Mouse (Mus musculus): ENCODE measurements around the gene Pelo.

Pelo gene

DNA sequence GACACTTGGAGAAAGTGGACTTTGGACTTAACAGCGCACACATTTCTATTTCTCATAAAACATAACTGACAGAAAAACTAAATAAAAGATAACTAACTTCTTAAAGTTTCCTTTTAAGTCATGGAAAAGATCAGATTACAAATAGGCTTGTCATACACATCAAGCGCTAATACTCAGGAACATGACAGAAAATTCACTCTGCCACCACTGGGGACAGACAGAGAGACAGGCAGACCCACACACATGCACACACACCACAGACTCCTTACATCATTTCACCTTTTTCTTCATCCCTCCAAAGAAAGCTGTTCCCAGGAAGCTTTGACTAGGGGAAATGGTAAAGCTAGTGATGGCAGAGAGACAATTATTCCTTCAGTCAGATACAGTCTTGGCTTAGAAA lies 5.4 kb upstream of the Pelo start:
- DNase-seq = no peak

DNA sequence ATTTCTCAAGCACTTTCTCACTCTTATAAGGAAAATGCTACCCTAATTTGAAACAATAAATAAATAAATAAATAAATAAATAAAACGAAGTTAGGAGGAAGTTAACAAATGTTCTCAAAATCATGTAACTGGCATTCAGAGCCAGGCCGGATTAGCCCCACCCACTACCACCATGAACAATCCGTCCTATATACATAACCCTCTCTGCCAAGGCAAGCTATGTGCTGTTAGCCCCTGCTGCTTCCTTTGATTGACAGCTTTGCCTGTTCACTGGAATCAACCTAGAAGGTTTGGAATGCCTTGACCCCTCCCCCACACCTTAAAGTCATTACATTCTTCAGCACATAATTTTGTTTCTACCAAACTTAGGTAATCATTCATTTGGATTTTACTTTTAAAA lies 1.5 kb upstream of the Pelo start:
- DNase-seq = no peak

DNA sequence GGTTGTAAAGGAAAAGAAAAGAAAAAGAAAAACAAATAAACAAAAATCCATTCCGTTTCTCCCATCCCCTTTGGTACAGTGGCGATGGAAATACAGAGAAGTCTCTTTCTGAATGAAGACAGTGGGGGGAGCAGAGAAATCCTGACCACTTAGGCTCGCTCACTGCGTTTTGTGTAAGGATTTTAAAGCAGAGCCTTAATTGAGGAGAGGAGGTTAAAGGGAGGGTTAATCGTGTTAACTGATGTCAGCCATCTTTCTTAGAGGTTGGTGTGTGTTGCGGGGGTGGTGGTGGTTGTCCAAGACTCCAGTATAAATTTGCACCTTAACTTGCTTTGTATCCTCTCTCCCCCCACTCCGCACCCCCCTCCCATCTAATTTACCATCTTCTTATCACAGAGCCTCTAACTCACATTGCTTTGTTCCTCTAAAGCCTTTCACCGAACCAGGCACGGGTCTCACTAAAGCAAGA lies 1.0 kb upstream of the Pelo start:
- DNase-seq = no peak

DNA sequence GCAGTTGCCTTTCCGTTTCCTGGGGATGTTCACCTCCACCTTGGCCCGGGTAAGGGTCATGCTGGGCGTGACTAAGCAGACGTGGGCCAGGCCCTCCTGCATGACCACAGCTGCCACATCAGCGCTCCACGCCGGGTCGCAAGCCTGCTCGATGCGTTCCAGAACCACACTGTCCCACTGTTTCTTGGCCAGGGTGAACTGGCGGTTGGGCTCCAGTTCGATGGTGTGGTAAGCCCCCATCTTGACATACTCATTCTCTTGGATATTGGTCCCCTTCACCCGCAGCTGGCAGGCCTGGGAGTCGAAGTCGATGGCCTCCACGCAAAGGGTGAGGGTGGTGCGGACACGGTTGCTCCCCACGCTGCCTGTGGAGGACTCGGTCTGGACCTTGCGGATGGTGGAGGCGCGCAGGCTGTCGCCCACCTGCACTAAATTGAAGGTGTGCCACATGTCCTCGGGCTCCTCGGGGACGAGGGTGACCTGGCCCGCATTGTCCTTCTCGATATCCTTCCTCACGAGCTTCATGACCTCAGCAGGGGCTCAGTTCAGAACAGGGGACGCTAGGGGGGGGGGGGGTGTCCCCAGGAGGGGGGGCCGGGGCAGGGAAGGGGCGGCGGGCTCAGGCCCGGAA lies 476 bp downstream of the Pelo start:
- peak; percentile 34 for DNase-seq

DNA sequence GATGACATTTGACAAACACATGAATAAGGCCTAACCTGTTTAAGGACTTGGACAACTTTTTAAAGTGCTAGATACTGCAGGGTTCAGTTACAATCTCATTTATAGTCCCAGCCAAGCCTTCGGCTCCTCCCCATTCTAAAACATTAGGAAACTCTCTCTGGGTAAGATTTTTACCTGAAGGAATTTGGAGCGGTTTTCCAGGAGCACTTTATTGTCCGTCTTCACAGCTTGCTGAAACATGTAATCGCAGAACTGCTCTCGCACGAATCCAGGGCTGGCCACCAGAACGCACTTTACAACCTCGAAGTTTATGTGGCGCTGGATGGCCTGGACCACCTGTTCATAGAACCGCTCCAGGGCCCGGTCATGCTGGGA lies 979 bp downstream of the Pelo start:
- DNase-seq = no peak

DNA sequence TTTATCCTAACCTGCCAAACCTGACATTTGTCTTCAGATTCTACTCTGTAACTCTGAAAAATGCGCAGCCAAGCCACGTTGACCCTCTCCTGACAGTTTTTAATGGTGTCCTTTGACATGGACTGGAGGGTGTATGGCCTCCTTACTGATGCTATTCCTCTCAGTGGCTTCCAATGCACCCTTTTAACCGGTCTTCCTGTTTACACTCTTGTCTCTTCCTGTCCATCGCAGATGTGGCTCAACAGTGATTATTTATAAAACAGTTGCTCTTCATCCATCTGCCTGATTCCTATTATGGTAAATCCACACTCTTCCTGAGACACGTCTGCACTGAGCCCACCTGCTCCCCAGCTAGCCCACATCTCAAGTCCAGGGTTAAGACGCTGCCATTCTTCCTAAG lies 4.0 kb downstream of the Pelo start:
- DNase-seq = peak; percentile 37

DNA sequence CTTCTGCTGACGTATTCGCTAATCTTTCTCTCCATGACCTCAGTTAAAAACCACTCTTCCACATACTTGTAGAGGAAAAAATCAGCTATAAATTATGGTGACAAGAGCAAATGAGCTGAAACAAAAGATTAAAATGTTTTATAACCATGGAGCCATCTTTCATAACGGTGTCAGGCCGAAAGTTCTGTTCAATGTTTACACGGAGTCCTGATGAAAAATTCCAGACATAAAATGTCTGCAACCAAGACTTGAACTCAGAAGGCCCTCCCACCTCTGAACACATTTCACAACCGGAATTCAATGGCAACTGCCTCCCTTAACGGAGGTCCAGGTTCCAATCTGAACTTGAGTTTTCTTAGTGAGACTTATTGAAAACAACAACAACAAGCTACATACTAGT lies 7.6 kb downstream of the Pelo start:
- no peak for DNase-seq

DNA sequence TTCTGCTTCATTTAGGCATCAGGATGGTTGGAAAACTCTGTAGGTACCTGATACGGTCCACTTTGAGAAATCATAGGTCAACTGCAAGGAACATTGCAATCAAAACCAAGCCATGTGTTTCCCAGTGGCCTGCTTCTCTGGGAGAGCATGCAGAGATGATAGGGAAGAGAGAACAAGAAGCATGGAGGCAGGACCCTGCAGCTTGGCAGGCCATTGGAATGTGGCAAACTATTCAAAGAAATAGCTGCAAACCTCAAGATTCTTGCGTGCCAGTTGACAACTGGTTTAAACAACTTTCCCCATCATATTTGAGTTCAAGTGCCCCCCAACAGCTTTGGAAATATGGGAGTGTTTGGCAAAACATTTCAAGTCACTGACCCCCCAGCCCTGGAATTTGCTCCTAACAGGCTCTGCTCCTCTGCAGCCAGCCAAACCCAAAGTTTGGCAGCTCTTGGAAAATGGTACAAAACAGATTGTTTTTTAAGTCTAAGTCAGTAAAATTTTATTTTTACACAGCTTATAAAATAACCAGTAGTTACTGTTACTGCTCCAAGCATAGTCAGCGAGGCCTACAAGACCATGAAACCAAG lies 9.9 kb downstream of the Pelo start:
- no peak for DNase-seq

DNA sequence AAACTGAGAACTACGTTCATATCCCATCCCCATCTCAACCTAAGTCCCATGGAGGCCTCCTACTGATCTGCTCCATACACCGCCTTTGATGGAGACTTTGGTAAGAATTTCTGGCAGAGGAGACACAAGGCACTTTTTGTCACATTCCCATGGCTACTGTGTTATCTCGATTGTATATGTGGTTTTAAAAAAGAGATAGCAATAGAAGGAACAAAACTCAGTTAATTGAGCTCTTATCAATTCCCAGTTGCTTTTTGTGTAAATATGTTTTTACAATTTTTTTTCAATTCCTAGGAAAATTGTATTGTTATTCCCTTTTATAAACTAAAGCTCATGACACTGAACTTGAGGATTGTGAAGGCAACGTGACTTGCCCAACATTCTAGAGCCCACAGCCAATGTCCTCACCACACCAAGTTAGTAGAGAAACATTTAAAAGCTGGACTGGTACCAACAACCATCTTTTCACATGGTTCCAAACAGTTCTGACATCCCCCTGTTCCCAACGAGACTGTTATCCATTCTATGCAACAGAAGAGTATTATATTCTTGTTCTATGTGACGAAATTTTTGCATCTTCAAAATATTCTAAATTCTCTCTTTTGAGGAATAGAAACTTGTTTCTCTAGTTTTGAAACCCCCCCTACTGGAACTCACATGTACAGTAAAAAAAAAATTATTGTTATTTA lies 10.8 kb downstream of the Pelo start:
- DNase-seq = no peak

DNA sequence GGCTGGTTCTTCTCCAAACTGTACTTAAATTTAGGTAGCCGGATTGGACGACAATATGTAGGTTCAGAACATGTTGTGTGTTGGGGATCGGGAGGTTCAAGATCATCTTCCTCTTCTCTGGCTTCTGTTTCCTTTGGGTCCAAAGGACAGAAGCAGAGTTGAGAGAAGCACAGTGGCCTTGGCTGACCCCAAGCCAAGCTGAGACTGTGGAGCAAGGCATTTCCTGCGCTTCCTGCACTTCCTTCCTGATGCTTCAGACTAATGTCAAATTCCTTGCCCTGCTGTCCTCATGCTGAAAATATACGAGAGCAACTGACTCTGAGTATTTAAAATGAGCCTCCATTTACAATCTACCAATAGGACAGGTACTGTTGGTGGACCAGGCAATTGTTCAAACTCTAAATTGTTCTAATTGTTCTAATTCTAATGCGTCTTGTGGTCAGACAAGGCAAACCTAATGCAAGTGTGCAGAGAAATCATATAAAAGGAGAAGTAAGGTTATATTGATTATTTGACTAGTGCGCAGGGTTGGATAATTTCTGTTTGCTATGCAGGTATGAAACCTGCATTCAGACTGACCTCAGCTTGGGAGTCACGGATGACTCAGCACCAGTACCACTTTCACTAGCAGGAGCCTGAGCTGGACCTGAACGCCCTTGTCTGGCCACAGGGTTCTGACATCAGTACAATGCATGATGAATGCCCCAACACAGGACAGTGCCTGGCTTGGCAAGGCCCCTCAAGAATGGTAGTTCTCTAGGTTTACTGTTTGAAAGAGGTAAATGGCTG lies 12.4 kb downstream of the Pelo start:
- DNase-seq = peak; percentile 53

DNA sequence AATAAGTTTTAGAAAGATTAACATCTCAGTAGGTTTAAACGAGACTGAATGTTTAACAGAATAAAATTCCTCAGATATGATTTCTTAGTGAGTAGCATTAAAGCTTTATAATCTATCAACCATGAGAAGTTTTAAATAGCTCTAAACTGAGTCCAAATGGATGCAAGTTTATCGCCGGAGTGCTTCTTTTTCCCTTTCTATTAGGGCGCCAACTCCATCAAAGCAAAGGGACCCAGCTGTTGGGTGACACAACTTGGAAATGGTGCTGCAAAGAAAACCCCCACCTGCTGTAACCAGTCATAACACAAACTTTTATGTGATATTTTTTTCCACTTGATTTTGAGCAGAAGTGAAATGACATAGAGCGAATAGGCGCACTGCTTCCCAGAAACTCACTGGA lies 17.6 kb downstream of the Pelo start:
- peak; percentile 22 for DNase-seq

DNA sequence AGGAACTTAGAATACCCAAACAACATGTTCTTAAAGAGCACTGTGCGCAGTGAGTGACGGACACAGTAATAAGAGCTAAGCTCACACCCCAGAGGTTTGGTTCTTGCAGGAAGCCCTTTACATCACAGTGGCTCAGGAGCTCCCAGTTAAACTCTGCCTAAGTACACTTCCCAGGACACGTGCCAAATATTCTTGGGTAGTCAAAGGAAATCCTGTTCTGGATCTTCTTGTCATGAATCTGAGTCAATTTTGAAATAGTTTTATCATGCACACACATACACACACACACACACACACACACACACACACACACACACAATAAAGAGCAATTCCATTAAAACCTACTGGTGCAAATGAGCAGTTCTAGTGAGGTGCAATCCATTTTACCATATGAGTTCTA lies 18.6 kb downstream of the Pelo start:
- peak; percentile 78 for DNase-seq

DNA sequence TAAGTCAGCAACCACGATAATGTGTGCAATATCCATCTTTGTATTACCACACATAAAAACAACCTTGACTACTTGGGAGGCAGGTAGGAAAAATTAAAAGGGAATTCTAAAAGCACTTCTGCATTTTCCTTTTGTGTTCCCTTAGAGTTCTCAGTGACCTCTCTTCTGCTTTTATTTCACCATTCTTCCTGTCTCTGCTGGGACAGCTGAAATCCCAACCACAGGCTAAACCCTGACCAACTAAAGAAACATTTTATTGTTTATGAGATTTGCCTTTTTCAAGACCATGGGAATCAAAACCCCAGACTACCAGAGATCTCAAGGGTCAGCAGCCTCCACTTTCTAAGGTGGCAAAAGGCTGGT lies 22.0 kb downstream of the Pelo start:
- no peak for DNase-seq

DNA sequence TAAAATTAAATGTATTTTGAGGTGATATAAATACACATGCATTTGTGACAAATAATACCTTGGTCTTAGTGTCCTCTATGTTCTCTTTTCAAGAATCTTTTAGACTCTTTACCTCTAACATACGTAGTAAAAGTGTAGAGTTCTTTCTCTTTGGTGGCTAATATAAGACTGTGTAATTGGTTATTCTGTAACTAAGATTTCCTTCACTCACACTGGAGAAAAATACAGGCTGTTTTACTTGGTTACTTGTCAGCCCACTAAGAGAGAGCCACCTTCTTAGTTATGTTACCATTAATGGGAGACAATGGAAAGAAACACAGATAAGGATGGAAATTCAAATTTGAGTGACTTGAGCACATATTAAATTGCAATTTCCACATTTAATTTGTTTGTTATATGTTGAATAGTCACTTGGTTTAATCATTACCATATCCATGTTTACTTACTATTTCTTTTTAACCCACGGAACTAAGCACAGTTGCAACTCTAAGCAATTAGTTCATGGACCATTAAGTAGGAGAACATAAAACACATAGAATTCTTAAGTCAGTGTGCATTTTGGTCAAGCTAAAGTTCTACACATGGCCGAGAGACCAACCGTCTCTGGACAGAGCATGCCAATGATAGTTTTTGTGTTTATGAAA lies 22.5 kb downstream of the Pelo start:
- no peak for DNase-seq

DNA sequence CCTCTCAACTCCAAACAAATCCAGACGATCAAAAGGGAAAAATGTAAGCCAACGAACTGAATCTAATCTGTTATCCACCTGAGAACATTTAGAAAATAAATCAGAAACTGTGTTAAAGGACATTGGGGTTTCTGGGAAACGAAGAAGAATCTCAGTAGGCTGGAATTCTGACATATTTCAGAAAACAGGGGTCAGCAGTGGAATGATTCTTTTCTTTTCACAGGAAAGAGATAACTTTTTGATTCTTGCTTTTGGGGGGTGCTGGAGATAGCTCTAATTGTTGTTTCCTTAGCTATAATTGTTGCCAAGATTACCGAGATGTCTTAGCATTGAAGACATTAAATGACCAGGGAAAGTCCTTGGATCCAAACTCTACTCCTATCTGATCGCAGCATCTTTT lies 32.4 kb downstream of the Pelo start:
- no peak for DNase-seq

DNA sequence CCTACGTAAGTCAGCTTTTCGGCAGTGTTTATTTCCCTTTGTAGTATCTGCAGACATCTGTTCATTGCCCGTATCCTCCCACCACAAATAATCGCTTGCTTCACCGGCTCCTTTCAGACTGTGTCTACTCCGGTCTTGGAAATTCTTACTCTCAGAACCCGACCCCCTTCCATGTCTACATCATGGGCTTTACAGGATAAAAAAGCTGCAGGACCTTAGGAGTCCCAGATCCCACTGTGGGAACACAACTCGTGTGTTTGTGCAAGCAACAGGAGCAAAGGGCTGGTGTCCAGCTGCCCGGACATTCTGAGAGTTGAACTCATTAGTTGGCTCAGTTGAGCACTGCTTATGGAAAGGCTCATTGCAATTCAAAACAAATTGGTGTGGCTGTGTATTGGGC lies 35.2 kb downstream of the Pelo start:
- DNase-seq = no peak

DNA sequence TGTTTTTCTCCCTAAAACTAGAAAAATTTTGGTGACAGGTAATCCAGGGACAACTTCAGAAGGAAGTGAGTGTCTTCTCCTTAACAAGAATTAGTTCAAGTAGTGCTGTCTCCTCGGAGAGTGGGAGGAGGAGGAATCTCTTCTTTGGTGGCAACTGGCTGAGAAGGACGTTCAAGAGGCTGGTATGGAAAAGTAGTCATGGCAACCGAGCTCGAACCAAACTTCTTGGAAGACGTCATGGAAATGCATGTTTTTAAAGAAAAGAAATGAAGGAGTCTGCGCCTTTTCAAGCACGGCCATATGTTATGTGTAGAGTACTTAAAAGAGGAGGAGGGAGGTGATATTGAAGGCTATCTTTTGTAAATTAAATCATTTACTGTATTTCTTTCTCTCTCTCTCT lies 37.4 kb downstream of the Pelo start:
- DNase-seq = no peak

DNA sequence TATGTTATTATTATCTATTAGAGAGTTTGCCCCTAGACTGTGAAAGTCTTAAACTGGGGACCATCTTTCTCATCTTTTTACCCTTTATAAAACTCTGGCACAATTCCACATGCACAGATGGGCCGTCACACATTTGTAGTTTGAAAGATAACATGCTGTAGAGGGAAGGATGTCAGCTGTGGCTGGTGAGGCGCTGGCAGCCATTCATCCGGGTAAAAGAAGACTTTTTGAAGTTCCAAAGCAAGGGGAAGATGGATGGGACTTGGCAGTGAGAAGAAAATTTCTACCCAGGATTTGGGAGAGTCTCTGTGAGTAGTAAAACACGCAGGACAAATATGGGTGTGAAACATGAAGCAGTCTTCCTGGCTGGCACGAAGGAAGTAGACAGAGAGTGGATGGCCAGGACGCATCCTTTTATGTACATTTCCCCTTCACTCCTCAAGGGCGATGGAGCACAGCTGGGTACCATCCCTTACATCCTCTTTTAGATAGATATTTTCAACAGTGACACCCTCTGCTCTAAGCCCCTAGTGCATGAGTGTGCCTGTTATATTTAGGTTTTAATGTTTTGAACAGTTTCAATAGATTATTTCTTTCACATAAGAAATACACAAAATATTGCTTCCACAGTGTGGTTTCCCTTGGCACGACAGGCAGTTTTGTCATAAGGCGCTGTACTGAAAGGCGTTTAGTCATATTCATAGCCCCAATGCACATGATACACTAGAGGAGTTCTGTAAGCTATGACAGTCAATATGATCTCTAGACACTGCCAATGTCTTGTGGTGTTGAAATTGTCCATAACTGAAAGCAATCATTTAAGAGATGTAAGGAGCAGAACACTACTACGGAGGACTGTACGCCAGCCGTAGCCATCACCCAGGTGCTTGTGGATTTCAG lies 39.1 kb downstream of the Pelo start:
- peak; percentile 42 for DNase-seq

DNA sequence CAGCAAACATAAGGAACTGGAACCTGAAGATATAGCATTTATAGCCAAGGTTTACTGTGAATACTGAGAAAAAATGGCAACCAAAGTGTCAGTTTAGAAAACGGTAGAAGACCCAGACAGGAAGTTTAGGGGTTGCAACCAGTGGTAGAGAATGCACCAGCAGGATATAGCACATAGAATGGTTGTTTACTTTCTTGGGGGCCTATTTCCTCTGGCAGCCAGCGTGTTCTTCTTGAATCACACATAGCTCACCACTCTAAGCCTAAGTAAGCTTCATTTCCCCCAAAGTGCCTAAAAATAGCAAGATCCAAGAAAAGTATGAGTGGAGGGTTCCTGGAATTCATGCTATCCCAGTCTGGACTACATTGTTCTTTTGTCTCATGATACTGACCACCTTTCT lies 47.3 kb downstream of the Pelo start:
- no peak for DNase-seq
